Mouse (Mus musculus): Measurements from ENCODE around the gene Plpp1.

GRCm38 (mm10) chr13:112760538-112760881, 40.1 kb upstream of the Plpp1 start:
- no peak for TF ChIP-seq HCFC1 (IDR thresholded peaks at IDR 0.05; ENCODE audit: borderline replicate concordance, insufficient read depth, low read length)
- TF ChIP-seq ZNF384 (IDR thresholded peaks at IDR 0.05; ENCODE audit: low read depth, low read length), result no peak
- TF ChIP-seq ZC3H11A (IDR thresholded peaks at IDR 0.05; ENCODE audit: borderline replicate concordance, low read depth, low read length), result no peak
- TF ChIP-seq MAFK (IDR thresholded peaks at IDR 0.05; ENCODE audit: insufficient read depth, low read depth, low read length), result no peak
- no peak for TF ChIP-seq CHD2 (IDR thresholded peaks at IDR 0.05; ENCODE audit: low read depth, low read length)

All from ES-E14 (cell line).